Mouse (Mus musculus) limb, embryonic 10.5 days (tissue): Measurements from ENCODE around the gene Muc5ac. TPM values are rescaled to one million over a fixed set of nuclear protein-coding genes. Genes with fewer than 3 reads are reported as not detected.
"Not testable (repeated sequence)": the region's sequence is repeated elsewhere in the genome, so short reads cannot be mapped to it uniquely, and the experiment has no call there.

Experiments
- DNase-seq: peaks from one replicate; pipeline ENCODE4 v3.0.0-alpha.2; 2017; ENCODE audit warnings: low spot score
- H3K27ac ChIP-seq: fragments of 300-500 bp; sonication (generic); 2 replicates; pipeline ENCODE4 v1.5.1; 2016; ENCODE audit warnings: mild to moderate bottlenecking
- H3K27me3 ChIP-seq: fragments of 300-500 bp; sonication (generic); 2 replicates; pipeline ENCODE4 v1.6.1; 2016; ENCODE audit warnings: low read depth, mild to moderate bottlenecking; ENCODE audit not compliant: poor library complexity, severe bottlenecking
- H3K36me3 ChIP-seq: fragments of 300-500 bp; sonication (generic); 2 replicates; pipeline ENCODE4 v1.6.1; 2016; ENCODE audit warnings: mild to moderate bottlenecking, moderate library complexity
- H3K4me1 ChIP-seq: fragments of 300-500 bp; sonication (generic); 2 replicates; pipeline ENCODE4 v1.6.1; 2016
- H3K4me3 ChIP-seq: fragments of 300-500 bp; sonication (generic); 2 replicates; pipeline ENCODE4 v1.5.1; 2016; ENCODE audit warnings: mild to moderate bottlenecking, moderate library complexity
- H3K9me3 ChIP-seq: fragments of 300-500 bp; sonication (generic); replicated peaks from 2 replicates; pipeline ENCODE4 v1.6.1; 2016; ENCODE audit warnings: mild to moderate bottlenecking
- WGBS: fragments of 180-500 bp; shearing (Covaris S2); methylation state at CpG from one replicate; pipeline ENCODE4 v1.1.7; 2016; 5-methylcytosine and 5-hydroxymethylcytosine counted together
- polyA plus RNA-seq: library from polyadenylated mRNA; unstranded; fragments of >200 nt; fragmentation: Nextera tagmentation; extraction: Ambion mirVana; gene quantifications from 2 replicates; pipeline ENCODE4 v1.2.1, GENCODE M21; 2016

The Muc5ac gene
- polyA plus RNA-seq, 1 experiment from 2014 or later: not detected

DNA sequence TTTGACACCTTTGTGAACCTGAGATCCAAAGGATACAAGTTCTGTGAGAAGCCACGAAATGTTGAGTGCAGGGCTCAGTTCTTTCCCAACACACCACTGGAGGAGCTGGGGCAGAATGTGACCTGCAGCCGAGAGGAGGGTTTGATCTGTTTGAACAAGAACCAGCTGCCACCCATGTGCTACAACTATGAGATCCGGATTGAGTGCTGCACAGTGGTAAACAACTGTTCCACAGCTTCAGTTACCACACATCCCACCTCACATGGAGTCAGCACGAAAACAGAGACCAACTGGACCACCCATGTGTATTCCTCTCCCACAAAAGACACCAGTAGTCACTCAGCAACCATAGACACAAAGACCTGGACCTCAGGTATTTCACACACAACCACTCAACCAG, 19.1 kb downstream of the Muc5ac start:
- not testable (repeated sequence) for H3K4me3 ChIP-seq, H3K27me3 ChIP-seq, H3K9me3 ChIP-seq, H3K27ac ChIP-seq, H3K36me3 ChIP-seq, DNase-seq, H3K4me1 ChIP-seq
- WGBS: no CpG with 5 or more reads among the region's 4 CpGs

DNA sequence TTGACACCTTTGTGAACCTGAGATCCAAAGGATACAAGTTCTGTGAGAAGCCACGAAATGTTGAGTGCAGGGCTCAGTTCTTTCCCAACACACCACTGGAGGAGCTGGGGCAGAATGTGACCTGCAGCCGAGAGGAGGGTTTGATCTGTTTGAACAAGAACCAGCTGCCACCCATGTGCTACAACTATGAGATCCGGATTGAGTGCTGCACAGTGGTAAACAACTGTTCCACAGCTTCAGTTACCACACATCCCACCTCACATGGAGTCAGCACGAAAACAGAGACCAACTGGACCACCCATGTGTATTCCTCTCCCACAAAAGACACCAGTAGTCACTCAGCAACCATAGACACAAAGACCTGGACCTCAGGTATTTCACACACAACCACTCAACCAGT, 21.2 kb downstream of the Muc5ac start:
- no CpG with 5 or more reads among the region's 4 CpGs for WGBS
- not testable (repeated sequence) for H3K9me3 ChIP-seq, H3K27ac ChIP-seq, DNase-seq, H3K36me3 ChIP-seq, H3K4me3 ChIP-seq, H3K4me1 ChIP-seq, H3K27me3 ChIP-seq

GRCm38 (mm10) chr7:141813321-141813720, 24.5 kb downstream of the Muc5ac start:
- H3K4me3 ChIP-seq: no peak overlapping the region
- no peaks in the 10 kb centered on the region for H3K36me3 ChIP-seq
- no peaks in the 10 kb centered on the region for H3K9me3 ChIP-seq
- no peaks in the 10 kb centered on the region for H3K27me3 ChIP-seq
- DNase-seq: no peak
- WGBS: 81% methylated on average over 4 of the region's 4 CpGs
- H3K27ac ChIP-seq: no peak overlapping the region
- no peaks in the 10 kb centered on the region for H3K4me1 ChIP-seq

GRCm38 (mm10) chr7:141815361-141815760, 26.6 kb downstream of the Muc5ac start:
- 86% methylated on average over 4 of the region's 4 CpGs for WGBS
- no peaks in the 10 kb centered on the region for H3K27me3 ChIP-seq

DNA sequence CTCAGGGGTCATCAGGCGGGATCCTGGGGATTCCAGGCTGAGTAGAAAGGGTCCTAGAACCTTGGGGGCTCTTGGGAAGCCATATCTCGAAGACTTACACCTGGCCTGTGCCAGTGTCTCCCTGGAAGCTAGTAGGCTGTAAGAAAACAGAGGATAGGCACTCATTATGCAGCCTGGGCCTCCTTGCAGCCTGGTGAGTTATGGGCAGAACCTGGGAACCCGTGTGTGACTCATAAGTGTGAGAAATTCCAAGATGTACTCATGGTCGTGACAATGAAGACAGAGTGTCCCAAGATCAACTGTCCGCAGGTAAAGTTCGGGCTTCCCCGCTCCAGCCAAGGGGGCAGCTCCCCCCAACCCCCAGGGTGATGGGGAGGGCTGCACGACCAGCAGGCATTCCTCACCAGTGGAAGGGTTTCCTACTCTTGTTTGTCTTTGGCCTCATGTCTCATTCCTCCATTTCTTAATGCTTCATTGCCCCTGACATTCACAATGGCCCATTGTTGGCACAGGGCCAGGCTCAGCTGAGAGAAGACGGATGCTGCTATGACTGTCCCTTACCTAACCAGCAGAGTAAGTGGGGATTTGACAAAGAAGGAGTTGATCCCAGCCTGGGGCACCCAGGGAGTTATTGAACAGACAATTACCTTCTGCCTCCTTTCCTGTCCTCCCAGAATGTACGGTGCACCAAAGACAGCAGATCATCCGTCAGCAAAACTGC, 28.7 kb downstream of the Muc5ac start:
- Histone ChIP-seq H3K4me1 (no peaks in the 10 kb centered on the region), H3K27ac (no peak overlapping the region), H3K9me3 (no peaks in the 10 kb centered on the region), H3K36me3 (no peaks in the 10 kb centered on the region), H3K27me3 (no peaks in the 10 kb centered on the region), H3K4me3 (no peak overlapping the region)
- DNase-seq: no peak
- 81% methylated on average over 11 of the region's 11 CpGs for WGBS

More at GRCm38 (mm10) chr7:141815361-141815760, 26.6 kb downstream of the Muc5ac start:
- no peaks in the 10 kb centered on the region for H3K9me3 ChIP-seq
- H3K4me1 ChIP-seq: no peaks in the 10 kb centered on the region
- no peak overlapping the region for H3K27ac ChIP-seq
- no peak overlapping the region for H3K4me3 ChIP-seq
- no peaks in the 10 kb centered on the region for H3K36me3 ChIP-seq
- no peak for DNase-seq

DNA sequence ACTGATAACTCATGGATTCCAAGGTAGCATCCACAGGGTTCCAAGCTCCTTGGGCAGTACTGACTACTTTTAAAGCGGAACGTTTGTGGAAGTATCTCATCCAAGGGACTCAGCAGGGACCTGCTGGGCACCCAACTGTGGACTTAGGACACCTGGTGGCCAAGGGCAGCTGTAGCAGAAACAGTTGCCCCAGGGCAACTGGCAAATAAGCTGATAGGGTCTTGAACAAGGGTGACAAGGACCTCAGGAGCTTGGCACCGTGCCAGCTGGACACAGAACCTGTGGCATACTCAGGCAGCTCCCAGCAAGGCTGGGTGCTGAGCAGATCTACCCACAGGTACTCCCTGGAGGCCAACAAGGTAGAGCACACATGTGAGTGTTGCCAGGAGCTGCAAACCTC, 29.5 kb downstream of the Muc5ac start:
- DNase-seq: no peak
- 84% methylated on average over 3 of the region's 3 CpGs for WGBS
- Histone ChIP-seq H3K27me3 (no peaks in the 10 kb centered on the region), H3K9me3 (no peaks in the 10 kb centered on the region), H3K27ac (no peak overlapping the region), H3K36me3 (no peaks in the 10 kb centered on the region), H3K4me1 (no peaks in the 10 kb centered on the region), H3K4me3 (no peak overlapping the region)

GRCm38 (mm10) chr7:141822582-141823261, 34.0 kb downstream of the Muc5ac start:
- Histone ChIP-seq H3K27me3 (no peaks in the 10 kb centered on the region), H3K4me3 (no peak overlapping the region), H3K27ac (no peak overlapping the region), H3K4me1 (no peaks in the 10 kb centered on the region), H3K36me3 (no peaks in the 10 kb centered on the region), H3K9me3 (no peaks in the 10 kb centered on the region)
- 75% methylated on average over 4 of the region's 4 CpGs for WGBS
- DNase-seq: no peak

- Histone ChIP-seq H3K4me3 (no peak overlapping the region), H3K4me1 (no peaks in the 10 kb centered on the region), H3K27me3 (no peaks in the 10 kb centered on the region), H3K36me3 (no peaks in the 10 kb centered on the region), H3K27ac (no peak overlapping the region), H3K9me3 (no peaks in the 10 kb centered on the region)
- DNase-seq: no peak
- WGBS: 86% methylated on average over 6 of the region's 6 CpGs
Measured at GRCm38 (mm10) chr7:141823699-141824098, 34.9 kb downstream of the Muc5ac start.

GRCm38 (mm10) chr7:141824398-141824797, 35.6 kb downstream of the Muc5ac start:
- Histone ChIP-seq H3K4me1 (no peaks in the 10 kb centered on the region), H3K27me3 (no peaks in the 10 kb centered on the region), H3K4me3 (no peak overlapping the region), H3K27ac (no peak overlapping the region), H3K36me3 (no peaks in the 10 kb centered on the region), H3K9me3 (no peaks in the 10 kb centered on the region)
- no peak for DNase-seq
- WGBS: 92% methylated on average over 9 of the region's 9 CpGs

DNA sequence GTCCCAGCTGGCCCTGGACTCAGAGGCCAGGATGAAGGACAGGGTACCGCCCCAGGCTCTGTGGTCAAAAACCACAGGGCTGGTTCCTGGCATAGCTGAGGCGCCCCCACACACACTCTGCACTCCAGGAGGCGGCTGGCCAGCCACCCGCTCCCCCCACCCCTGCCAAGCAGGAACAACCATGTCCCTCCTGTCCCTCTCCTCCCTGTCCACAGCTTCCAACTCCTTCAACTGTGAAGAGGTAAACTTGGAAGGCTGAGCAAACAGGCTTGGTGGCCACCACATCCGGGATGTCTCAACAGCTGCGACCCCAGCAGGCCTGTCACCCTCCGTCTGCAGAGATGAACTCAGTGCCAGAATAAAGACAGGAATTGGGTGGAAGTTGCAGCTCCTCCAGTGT, 47.2 kb downstream of the Muc5ac start:
- no peaks in the 10 kb centered on the region for H3K9me3 ChIP-seq
- no peaks in the 10 kb centered on the region for H3K4me1 ChIP-seq
- H3K36me3 ChIP-seq: no peaks in the 10 kb centered on the region
- H3K27ac ChIP-seq: no peak overlapping the region
- WGBS: 88% methylated on average over 7 of the region's 7 CpGs
- H3K4me3 ChIP-seq: no peak overlapping the region
- DNase-seq: no peak
- H3K27me3 ChIP-seq: no peaks in the 10 kb centered on the region

DNA sequence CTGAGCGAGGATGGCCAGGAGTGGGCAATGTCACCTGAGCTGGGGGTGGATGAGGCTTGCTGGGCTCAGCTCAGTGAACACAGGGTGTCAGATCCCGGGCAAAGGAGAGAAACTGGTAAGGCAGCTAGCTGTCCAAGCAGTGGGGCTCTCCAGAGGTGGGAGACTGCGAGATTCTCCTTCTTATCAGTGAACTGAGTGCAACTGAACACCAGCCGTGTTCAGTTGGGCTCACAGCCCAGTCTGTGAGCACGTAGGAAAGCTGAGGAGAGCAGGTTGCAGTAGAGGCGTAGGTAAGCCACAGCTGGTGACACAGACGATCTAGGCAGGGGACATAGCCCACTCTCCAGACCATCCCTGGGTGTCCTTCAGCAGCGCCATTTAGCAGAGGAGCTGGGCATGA, 47.7 kb downstream of the Muc5ac start:
- H3K27ac ChIP-seq: no peak overlapping the region
- H3K9me3 ChIP-seq: no peaks in the 10 kb centered on the region
- H3K36me3 ChIP-seq: no peaks in the 10 kb centered on the region
- no peaks in the 10 kb centered on the region for H3K27me3 ChIP-seq
- 79% methylated on average over 8 of the region's 8 CpGs for WGBS
- DNase-seq: no peak
- no peaks in the 10 kb centered on the region for H3K4me1 ChIP-seq
- H3K4me3 ChIP-seq: no peak overlapping the region

- no peak within 1 kb of the TSS for H3K4me3 ChIP-seq
- H3K27me3 ChIP-seq: no peaks in the 10 kb centered on the region
- H3K9me3 ChIP-seq: no peaks in the 10 kb centered on the region
- no peak for DNase-seq
- H3K27ac ChIP-seq: no peak within 1 kb of the TSS
- H3K36me3 ChIP-seq: no peaks in the 10 kb centered on the region
- H3K4me1 ChIP-seq: no peaks in the 10 kb centered on the region
- 74% methylated on average over 5 of the region's 5 CpGs for WGBS
Measured at GRCm38 (mm10) chr7:141838779-141839178, 50.0 kb downstream of the Muc5ac start, which contains the start of gene Muc5b. TSS of gene Muc5b (plus strand) at chr7:141839070.

GRCm38 (mm10) chr7:141840354-141840753, 51.6 kb downstream of the Muc5ac start:
- 94% methylated on average over 10 of the region's 10 CpGs for WGBS
- no peak overlapping the region for H3K4me3 ChIP-seq
- H3K4me1 ChIP-seq: no peaks in the 10 kb centered on the region

More at GRCm38 (mm10) chr7:141840354-141840753, 51.6 kb downstream of the Muc5ac start:
- Histone ChIP-seq H3K27me3 (no peaks in the 10 kb centered on the region), H3K27ac (no peak overlapping the region), H3K9me3 (no peaks in the 10 kb centered on the region), H3K36me3 (no peaks in the 10 kb centered on the region)
- DNase-seq: no peak
